Mouse (Mus musculus) hindbrain, embryonic 12.5 days (tissue): ENCODE measurements around the gene Tspan4. TPM values are rescaled to one million over a fixed set of nuclear protein-coding genes. Genes with fewer than 3 reads are reported as not detected.

ENCODE experiments used
- ATAC-seq: fragments of 200-750 bp; cut with Nextera tagmentation; 2 replicates; pipeline ENCODE4 v1.8.0; 2017; ENCODE audit warnings: moderate TSS enrichment; ENCODE audit not compliant: low FRiP score
- H3K27ac ChIP-seq: fragments of 300-500 bp; sonication (generic); 2 replicates; pipeline ENCODE4 v1.5.1; 2016; ENCODE audit warnings: mild to moderate bottlenecking
- H3K27me3 ChIP-seq: fragments of 300-500 bp; sonication (generic); 2 replicates; pipeline ENCODE4 v1.6.1; 2016; ENCODE audit warnings: mild to moderate bottlenecking
- H3K36me3 ChIP-seq: fragments of 300-500 bp; sonication (generic); 2 replicates; pipeline ENCODE4 v1.6.1; 2016; ENCODE audit warnings: mild to moderate bottlenecking
- H3K4me1 ChIP-seq: fragments of 300-500 bp; sonication (generic); 2 replicates; pipeline ENCODE4 v1.6.1; 2016
- H3K4me2 ChIP-seq: fragments of 300-500 bp; sonication (generic); replicated peaks from 2 replicates; pipeline ENCODE4 v1.6.1; 2016; ENCODE audit warnings: mild to moderate bottlenecking
- H3K4me3 ChIP-seq: fragments of 300-500 bp; sonication (generic); 2 replicates; pipeline ENCODE4 v1.5.1; 2016; ENCODE audit warnings: mild to moderate bottlenecking
- H3K9ac ChIP-seq: fragments of 300-500 bp; sonication (generic); 2 replicates; pipeline ENCODE4 v1.6.1; 2016; ENCODE audit warnings: mild to moderate bottlenecking, moderate library complexity
- H3K9me3 ChIP-seq: fragments of 300-500 bp; sonication (generic); replicated peaks from 2 replicates; pipeline ENCODE4 v1.6.1; 2016; ENCODE audit warnings: mild to moderate bottlenecking
- WGBS: fragments of 180-500 bp; shearing (Covaris S2); methylation state at CpG from one replicate; pipeline ENCODE4 v1.1.7; 2016; 5-methylcytosine and 5-hydroxymethylcytosine counted together
- polyA plus RNA-seq: library from polyadenylated mRNA; unstranded; fragments of >200 nt; fragmentation: Nextera tagmentation; extraction: Ambion mirVana; gene quantifications from 2 replicates; pipeline ENCODE4 v1.2.1, GENCODE M21; 2016

Gene Tspan4
- polyA plus RNA-seq, 1 experiment from 2014 or later, result 30.1 TPM

DNA sequence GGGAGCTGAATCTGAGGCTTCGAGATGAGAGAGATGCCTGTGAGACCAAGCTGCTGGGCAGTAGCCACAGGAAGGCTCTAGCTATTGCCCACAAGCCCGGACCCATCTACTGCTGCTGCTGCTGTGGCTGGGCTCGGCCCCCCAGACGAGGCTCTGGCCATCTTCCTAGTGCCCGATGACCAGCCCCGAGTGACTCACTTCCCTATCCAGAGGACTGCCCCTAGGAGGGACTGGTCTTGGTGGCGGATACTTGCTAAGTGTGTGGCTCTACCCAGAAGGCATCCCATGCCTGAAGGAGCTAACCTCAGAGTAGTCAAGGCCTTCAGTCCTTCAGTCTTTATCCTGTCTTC, 9.0 kb upstream of the Tspan4 start:
- peaks cover 17% of the 10 kb centered on the region for H3K36me3 ChIP-seq
- H3K4me3 ChIP-seq, result no peak overlapping the region

DNA sequence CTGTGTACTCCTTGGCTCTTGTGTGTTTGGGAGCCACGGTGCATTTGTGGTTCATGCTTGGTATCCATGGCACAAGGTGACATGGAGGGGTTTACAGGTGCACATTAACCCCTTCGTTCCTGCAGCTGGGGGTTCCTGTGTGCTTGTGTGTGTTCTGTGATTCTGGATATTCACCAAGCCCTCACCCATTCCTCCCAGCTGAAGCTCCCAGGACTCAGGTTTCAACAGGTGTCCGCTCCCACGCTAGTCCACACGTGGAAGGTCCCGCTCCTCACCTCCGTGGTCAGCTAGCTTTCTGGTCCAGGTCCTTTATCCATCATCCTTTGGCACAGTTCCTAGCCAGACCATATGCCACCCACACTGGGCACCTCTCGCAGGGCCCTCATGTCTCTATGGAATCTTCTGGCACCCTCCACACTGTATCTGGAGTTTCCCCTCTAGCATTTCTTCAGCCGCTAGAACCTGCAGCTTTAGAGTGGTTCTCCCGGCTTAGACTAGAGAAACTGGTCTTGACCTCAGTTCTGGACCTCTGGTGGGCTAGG, 8.4 kb upstream of the Tspan4 start:
- ATAC-seq, result no peak
- Histone ChIP-seq H3K36me3 (peaks cover 23% of the 10 kb centered on the region), H3K4me2 (peak overlapping the region; percentile 65), H3K9me3 (no peaks in the 10 kb centered on the region), H3K9ac (peak overlapping the region; percentile 77), H3K27me3 (peaks cover 52% of the 10 kb centered on the region), H3K4me3 (peak overlapping the region; percentile 61), H3K4me1 (peaks cover 52% of the 10 kb centered on the region), H3K27ac (peak overlapping the region; percentile 92; the same call in 1 of the 2 replicates)
- 65% methylated on average over 10 of the region's 10 CpGs for WGBS

More for the DNA sequence above, 9.0 kb upstream of the Tspan4 start:
- Histone ChIP-seq H3K27ac (no peak overlapping the region), H3K4me2 (no peak overlapping the region; the same call in 1 of the 2 replicates), H3K4me1 (peaks cover 55% of the 10 kb centered on the region), H3K9me3 (no peaks in the 10 kb centered on the region), H3K9ac (no peak overlapping the region), H3K27me3 (peaks cover 59% of the 10 kb centered on the region)
- no peak for ATAC-seq
- WGBS, result 74% methylated on average over 7 of the region's 7 CpGs

DNA sequence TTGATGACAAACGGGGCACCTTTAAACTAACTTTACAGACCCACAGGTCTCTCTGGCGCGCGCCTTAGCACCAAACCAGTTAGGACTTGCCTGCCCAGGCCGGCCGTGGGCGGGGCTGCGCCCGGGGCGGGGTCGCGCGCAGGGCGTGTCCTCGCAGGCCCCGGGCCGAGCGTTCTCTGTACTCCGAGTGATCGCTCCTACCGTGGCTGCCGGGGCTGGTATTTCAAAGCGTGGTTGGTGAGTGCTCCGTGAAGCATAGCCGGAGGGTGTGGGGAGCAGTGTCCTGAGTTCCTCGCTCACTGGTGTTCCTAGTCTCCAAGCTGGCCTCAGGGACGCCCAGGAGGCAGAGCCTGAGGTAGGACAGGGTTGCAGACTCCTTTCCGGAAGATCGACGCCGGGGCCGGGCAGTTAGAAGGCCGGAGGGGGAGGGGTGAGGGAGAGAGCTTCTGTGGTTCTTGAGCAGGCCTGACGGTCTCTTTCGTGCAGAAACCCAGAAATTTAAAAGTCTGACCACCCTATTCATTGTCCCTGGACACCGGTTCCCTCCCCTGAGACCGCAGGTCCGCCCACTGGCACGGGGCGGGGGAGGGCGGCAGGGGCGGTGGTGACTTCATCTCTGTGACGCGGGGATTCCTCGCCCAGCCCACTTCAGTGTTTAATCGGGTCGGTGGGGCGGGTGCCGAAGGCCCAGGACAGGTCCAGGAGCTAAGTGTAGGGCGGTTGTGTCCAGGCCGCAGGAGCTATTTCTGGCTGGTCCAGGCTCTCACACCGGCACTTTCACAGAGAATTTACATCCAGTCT, 7.6 kb upstream of the Tspan4 start, which contains the start of gene Cd151:
TSS of gene Cd151 (plus strand) at position 163 of the 801 bp plus-strand sequence.
- Histone ChIP-seq H3K36me3 (peaks cover 29% of the 10 kb centered on the region), H3K27ac (peak within 1 kb of the TSS; percentile 92), H3K9me3 (no peaks in the 10 kb centered on the region), H3K27me3 (peaks cover 45% of the 10 kb centered on the region), H3K4me3 (peak within 1 kb of the TSS; percentile 61), H3K9ac (peak within 1 kb of the TSS; percentile 77), H3K4me1 (peaks cover 45% of the 10 kb centered on the region), H3K4me2 (peak within 1 kb of the TSS; percentile 65)
- peak; percentile 59 for ATAC-seq
- WGBS, result under 1% methylated on average over 52 of the region's 52 CpGs

DNA sequence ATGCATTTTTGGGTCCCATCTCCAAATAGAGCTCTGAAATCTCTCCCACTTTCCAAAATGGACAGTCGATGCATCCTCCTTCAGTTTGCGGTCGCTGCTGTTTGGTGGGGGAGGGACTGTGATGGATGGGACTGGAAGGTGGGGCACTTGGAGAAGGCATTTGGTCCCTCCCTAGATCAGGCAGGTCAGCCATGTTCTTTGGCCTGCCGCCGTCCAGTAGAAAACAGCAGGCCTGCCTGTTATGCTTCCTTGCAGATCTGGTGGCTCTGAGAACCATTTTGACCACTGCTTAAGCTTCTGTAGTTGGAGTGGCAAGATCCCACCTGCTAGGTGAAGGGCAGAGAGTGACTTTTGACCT, 6.9 kb upstream of the Tspan4 start:
- Histone ChIP-seq H3K27me3 (peaks cover 37% of the 10 kb centered on the region), H3K36me3 (peaks cover 34% of the 10 kb centered on the region), H3K27ac (peak overlapping the region; percentile 92), H3K4me2 (peak overlapping the region; percentile 65), H3K4me3 (peak overlapping the region; percentile 61), H3K9ac (peak overlapping the region; percentile 77), H3K4me1 (peaks cover 45% of the 10 kb centered on the region), H3K9me3 (no peaks in the 10 kb centered on the region)
- peak; percentile 38 for ATAC-seq
- WGBS, result 19% methylated on average over 5 of the region's 5 CpGs

DNA sequence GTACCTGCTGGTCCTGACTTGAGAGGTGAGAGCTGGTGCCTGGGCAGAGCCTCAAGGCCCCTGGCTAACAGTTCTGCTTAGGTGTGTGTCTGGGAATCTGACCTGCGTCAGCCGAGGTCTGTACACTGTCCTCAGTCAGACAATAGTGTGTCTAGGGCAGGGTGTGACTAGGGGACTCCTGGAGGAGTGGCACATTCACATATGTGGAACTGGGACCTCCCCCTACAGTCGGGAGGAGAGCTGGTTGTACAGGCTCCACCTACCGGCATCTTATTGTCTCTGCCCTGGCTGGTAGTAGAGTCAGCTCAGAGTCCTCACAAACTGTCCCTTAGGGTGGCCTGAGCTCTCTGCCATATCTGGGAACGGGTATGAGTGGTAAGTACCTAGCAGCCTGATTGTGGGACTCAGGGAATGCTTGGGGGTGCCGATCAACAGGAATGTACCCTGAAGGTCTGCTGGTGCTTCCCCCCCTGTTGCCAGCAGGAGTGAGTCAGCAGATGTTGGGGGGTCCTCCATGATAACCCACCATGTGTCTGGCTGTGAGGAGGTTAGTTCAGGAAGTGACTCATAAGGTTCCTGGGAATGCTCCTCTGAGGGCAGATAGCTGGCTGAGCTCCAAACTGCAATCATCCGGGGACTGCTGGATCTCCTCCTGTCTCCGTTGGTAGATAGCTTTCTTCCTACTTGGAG, 6.4 kb upstream of the Tspan4 start:
- peak overlapping the region; percentile 92 for H3K27ac ChIP-seq
- peak overlapping the region; percentile 77 for H3K9ac ChIP-seq
- H3K4me1 ChIP-seq, result peaks cover 49% of the 10 kb centered on the region
- H3K9me3 ChIP-seq, result no peaks in the 10 kb centered on the region
- peaks cover 32% of the 10 kb centered on the region for H3K27me3 ChIP-seq
- H3K36me3 ChIP-seq, result peaks cover 34% of the 10 kb centered on the region
- peak; percentile 85 for ATAC-seq
- H3K4me2 ChIP-seq, result peak overlapping the region; percentile 65
- peak overlapping the region; percentile 61 for H3K4me3 ChIP-seq
- WGBS, result 20% methylated on average over 8 of the region's 8 CpGs

DNA sequence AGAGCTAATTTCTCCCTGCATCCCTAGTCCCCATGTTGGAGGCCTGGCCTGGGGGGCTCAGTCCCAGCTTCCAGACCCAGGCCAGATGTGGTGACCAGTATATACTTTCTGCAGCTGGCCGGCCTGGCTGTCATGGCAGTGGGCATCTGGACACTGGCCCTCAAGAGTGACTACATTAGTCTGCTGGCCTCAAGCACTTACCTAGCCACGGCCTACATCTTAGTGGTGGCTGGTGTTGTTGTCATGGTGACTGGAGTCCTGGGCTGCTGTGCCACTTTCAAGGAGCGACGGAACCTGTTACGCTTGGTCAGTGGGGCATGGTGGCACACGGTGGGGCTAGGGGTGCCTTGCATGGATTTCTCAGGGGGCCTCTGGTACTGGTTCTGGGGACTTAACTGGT, 5.7 kb upstream of the Tspan4 start:
- no peaks in the 10 kb centered on the region for H3K9me3 ChIP-seq
- peak overlapping the region; percentile 77 for H3K9ac ChIP-seq
- peak overlapping the region; percentile 61 for H3K4me3 ChIP-seq
- WGBS, result 70% methylated on average over 6 of the region's 6 CpGs
- H3K4me2 ChIP-seq, result peak overlapping the region; percentile 65
- peaks cover 34% of the 10 kb centered on the region for H3K36me3 ChIP-seq
- H3K27ac ChIP-seq, result peak overlapping the region; percentile 92
- ATAC-seq, result no peak
- peaks cover 25% of the 10 kb centered on the region for H3K27me3 ChIP-seq
- peaks cover 56% of the 10 kb centered on the region for H3K4me1 ChIP-seq

DNA sequence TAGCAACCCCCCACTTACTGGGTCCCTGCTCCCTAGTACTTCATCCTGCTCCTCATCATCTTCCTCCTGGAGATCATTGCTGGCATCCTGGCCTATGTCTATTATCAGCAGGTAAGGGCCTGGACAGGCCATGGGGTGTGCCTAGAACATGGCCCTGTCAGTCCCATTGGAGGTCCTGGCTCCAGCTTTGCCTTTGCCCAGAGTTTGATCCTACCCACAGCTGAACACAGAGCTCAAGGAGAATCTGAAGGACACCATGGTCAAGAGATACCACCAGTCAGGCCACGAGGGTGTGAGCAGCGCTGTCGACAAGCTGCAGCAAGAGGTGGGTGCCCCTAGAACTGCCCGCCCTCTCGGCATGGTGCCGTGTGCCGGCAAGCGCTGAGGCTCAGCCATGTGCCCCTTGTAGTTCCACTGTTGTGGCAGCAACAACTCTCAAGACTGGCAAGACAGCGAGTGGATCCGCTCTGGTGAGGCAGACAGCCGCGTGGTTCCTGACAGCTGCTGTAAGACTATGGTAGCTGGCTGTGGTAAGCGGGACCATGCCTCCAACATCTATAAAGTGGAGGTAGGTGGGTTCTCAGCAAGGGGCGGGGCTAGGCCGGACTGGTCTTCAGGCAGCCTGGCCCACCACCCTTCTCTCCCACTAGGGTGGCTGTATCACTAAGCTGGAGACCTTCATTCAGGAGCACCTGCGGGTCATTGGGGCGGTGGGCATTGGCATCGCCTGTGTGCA, 5.0 kb upstream of the Tspan4 start:
- Histone ChIP-seq H3K4me3 (no peak overlapping the region), H3K4me2 (peak overlapping the region; percentile 65)
- ATAC-seq, result no peak

DNA sequence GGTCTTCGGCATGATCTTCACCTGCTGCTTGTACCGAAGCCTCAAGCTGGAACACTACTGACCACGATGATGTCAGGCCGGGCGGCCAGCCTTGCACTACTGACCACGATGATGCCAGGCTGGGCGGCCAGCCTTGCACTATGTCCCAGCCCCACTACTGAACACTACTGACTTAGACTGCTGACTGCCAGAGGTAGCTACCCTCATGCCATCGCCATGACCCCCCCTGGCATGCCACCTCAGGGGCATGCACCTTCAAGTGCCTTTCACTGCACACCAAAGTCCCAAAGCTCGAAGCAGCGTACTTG, 4.4 kb upstream of the Tspan4 start:
- ATAC-seq, result no peak
- Histone ChIP-seq H3K4me1 (peaks cover 51% of the 10 kb centered on the region), H3K27me3 (peaks cover 14% of the 10 kb centered on the region), H3K36me3 (peaks cover 34% of the 10 kb centered on the region), H3K9ac (no peak overlapping the region), H3K9me3 (no peaks in the 10 kb centered on the region), H3K4me3 (no peak overlapping the region), H3K4me2 (no peak overlapping the region), H3K27ac (no peak overlapping the region)
- 92% methylated on average over 10 of the region's 10 CpGs for WGBS

More for the DNA sequence above, 5.0 kb upstream of the Tspan4 start:
- Histone ChIP-seq H3K4me1 (peaks cover 54% of the 10 kb centered on the region), H3K9me3 (no peaks in the 10 kb centered on the region), H3K36me3 (peaks cover 34% of the 10 kb centered on the region), H3K9ac (peak overlapping the region; percentile 77; the same call in 1 of the 2 replicates), H3K27ac (peak overlapping the region; percentile 5; the same call in 1 of the 2 replicates), H3K27me3 (peaks cover 18% of the 10 kb centered on the region)
- 95% methylated on average over 18 of the region's 18 CpGs for WGBS

DNA sequence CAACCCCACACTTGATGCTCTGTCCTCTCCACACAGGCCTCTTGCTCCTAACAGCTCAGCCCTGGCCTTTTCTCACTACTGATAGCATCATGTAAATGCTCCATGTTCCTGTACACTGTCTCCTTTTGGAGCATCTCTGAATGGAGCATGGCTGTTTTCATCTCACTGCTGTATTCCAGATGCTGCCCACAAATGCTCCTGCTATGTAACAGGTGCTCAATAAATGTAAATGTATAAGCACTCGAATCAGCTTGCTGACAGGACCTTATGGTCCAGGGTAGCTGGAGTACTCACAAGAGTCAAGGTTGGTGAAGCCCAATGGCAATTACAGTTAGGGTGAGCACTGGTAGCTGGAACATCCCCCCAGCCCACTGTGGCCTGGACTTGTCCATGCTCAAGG, 3.8 kb upstream of the Tspan4 start:
- WGBS, result 98% methylated on average over 1 of the region's 1 CpGs
- H3K27me3 ChIP-seq, result peaks cover 14% of the 10 kb centered on the region
- H3K4me3 ChIP-seq, result no peak overlapping the region
- no peak for ATAC-seq
- H3K4me2 ChIP-seq, result no peak overlapping the region
- H3K9me3 ChIP-seq, result no peaks in the 10 kb centered on the region
- H3K36me3 ChIP-seq, result peaks cover 34% of the 10 kb centered on the region
- no peak overlapping the region for H3K9ac ChIP-seq
- H3K4me1 ChIP-seq, result peaks cover 56% of the 10 kb centered on the region
- no peak overlapping the region for H3K27ac ChIP-seq

DNA sequence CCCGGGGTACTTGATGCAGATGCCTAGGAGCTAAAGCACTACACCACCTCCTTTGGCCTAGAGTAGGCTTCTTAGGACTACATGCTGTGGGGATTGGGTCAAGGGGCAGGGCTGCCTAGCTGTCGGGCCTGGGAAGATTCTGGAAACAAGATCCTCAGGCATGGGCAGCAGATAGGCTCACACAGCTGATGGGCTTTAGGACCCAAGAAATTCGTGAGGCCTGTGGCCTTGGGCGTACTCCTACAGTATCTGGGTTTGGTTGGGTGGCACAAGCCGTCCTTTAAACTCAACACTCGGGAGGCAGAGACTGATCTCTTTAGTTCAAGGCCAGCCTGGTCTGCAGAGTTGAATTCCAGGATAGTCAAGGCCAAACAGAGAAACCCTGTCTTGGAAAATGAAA, 2.8 kb upstream of the Tspan4 start:
- Histone ChIP-seq H3K9me3 (no peaks in the 10 kb centered on the region), H3K4me1 (peaks cover 59% of the 10 kb centered on the region), H3K27me3 (peaks cover 18% of the 10 kb centered on the region), H3K4me2 (no peak overlapping the region), H3K27ac (no peak overlapping the region), H3K4me3 (no peak overlapping the region), H3K9ac (no peak overlapping the region), H3K36me3 (peaks cover 34% of the 10 kb centered on the region)
- ATAC-seq, result no peak
- WGBS, result 79% methylated on average over 6 of the region's 6 CpGs

DNA sequence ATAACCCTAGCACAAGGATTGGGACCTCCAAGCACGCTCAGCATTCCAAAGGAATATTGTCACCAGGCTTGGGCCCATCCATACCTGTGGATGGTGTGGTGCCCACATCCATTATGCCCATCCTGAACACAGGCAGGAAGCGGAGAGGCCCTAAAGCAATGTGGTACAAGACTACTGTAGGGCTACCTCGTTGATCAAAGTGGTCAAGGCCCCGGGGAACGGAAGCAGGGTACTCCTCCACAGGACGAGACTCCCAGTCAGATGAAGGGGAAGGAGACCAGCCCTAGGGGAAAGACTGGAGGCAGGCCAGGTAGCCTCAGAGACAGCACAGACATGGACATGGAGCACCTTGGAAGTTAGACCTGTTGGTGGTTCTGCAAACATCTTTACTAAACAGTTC, 2.3 kb upstream of the Tspan4 start:
- no peak overlapping the region for H3K4me3 ChIP-seq
- WGBS, result 93% methylated on average over 6 of the region's 6 CpGs
- no peak overlapping the region for H3K27ac ChIP-seq
- no peaks in the 10 kb centered on the region for H3K9me3 ChIP-seq
- peaks cover 59% of the 10 kb centered on the region for H3K4me1 ChIP-seq
- H3K36me3 ChIP-seq, result peaks cover 34% of the 10 kb centered on the region
- no peak overlapping the region for H3K4me2 ChIP-seq
- H3K9ac ChIP-seq, result no peak overlapping the region
- no peak for ATAC-seq
- peaks cover 23% of the 10 kb centered on the region for H3K27me3 ChIP-seq

DNA sequence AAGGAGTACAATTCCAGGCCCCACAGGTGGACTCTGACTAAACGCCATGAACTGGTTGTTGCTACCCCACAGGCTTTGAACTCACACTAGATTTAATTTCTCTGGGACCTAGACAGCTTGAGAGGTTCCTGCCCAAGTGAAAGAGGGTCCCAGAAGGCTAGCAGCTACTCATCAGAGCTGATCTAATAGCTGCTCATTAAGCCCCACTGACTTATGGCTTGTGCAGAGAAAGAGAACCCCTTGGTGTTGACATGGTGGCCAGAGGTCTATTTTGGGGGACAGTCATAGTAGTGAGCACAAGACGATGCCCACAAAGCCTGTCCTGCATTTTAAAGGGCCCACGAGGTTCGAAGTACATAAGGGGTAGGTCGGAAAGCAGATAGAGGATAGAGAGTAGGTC, 880 bp upstream of the Tspan4 start:
- 11% methylated on average over 5 of the region's 5 CpGs for WGBS
- Histone ChIP-seq H3K27ac (no peak overlapping the region), H3K4me1 (peaks cover 46% of the 10 kb centered on the region), H3K4me2 (peak overlapping the region; percentile 84), H3K9ac (peak overlapping the region; percentile 85), H3K4me3 (peak overlapping the region; percentile 55), H3K27me3 (peaks cover 30% of the 10 kb centered on the region), H3K9me3 (no peaks in the 10 kb centered on the region), H3K36me3 (peaks cover 34% of the 10 kb centered on the region)
- no peak for ATAC-seq
